Mouse (Mus musculus): ENCODE data around the gene Ezh1. TPM values are rescaled to one million over a fixed set of nuclear protein-coding genes. Genes with fewer than 3 reads are reported as not detected.

Ezh1 gene
- total and polyA plus RNA-seq, 2 experiments from 2014 or later = 22.5 to 25.6 TPM

DNA sequence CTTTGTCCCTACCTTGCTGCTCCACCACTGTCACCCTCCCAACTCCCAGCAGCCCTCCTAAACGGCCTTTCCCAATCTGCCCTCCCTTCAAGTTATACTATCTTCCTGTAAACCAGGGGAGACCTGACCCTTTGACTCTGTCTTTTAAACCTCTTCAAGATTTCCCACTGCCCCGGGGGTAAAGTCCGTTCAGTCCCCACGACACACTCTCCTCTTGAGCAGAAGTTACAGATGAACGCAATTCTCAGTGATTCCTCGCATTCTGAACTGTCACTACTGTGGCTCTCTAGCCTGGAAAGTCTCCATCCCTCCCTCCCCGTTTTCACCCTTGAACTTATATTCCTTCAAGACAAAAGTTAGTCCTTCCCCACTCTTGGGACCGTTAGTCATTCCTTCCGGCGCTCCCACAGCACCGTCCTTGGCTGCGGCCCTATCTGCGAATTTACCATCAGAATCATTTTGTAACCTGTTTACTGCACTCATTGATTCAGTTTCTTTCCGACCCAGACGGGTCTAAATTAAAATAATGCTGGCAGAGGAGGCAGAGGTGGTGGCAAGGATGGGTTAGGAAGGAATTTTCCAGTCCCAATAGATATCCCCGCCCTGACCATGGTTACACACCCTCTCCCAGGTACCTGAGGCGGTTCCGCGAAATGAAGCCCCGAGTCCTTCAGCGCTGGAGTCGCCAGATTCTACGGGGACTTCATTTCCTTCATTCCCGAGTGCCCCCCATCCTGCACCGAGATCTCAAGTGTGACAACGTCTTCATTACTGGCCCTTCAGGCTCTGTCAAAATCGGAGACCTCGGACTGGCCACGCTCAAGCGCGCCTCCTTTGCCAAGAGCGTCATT lies 37.1 kb upstream of the Ezh1 start:
- DNase-seq (no peak), ATAC-seq (no peak)
- peaks cover 9% of the 10 kb centered on the region; the same call in 1 of the 2 replicates for H3K4me1 ChIP-seq (ENCODE audit: insufficient read depth)
- no peak overlapping the region for H3K4me3 ChIP-seq (ENCODE audit: low read depth, low read length)
- H3K9me3 ChIP-seq (ENCODE audit: low read length) = no peaks in the 10 kb centered on the region
- no peak overlapping the region for H3K4me2 ChIP-seq (ENCODE audit: low read depth)
- no peaks in the 10 kb centered on the region for H3K36me3 ChIP-seq (ENCODE audit: insufficient read depth)
- H3K9ac ChIP-seq = no peak overlapping the region
- 3% methylated on average over 32 of the region's 32 CpGs for WGBS
- no peak for TF ChIP-seq CTCF (IDR thresholded peaks at IDR 0.05; ENCODE audit: low read depth)
- H3K27me3 ChIP-seq (ENCODE audit: insufficient read depth, low read length) = peaks cover 38% of the 10 kb centered on the region
- H3K27ac ChIP-seq (ENCODE audit: low read depth, low read length) = no peak overlapping the region

GRCm38 (mm10) chr11:101262272-101262967 lies 36.2 kb upstream of the Ezh1 start:
- Histone ChIP-seq H3K27ac (ENCODE audit: low read depth, low read length) (no peak overlapping the region), H3K9me3 (ENCODE audit: low read length) (no peaks in the 10 kb centered on the region), H3K36me3 (ENCODE audit: insufficient read depth) (no peaks in the 10 kb centered on the region), H3K9ac (no peak overlapping the region), H3K4me1 (ENCODE audit: insufficient read depth) (peaks cover 9% of the 10 kb centered on the region; the same call in 1 of the 2 replicates), H3K27me3 (ENCODE audit: insufficient read depth, low read length) (peaks cover 38% of the 10 kb centered on the region), H3K4me2 (ENCODE audit: low read depth) (no peak overlapping the region), H3K4me3 (ENCODE audit: low read depth, low read length) (no peak overlapping the region)
- no peak for TF ChIP-seq CTCF (IDR thresholded peaks at IDR 0.05; ENCODE audit: low read depth)
- ATAC-seq (no peak), DNase-seq (no peak)
- 2% methylated on average over 24 of the region's 24 CpGs for WGBS

GRCm38 (mm10) chr11:101260826-101261380 lies 34.6 kb upstream of the Ezh1 start:
- Histone ChIP-seq H3K4me1 (ENCODE audit: insufficient read depth) (peaks cover 9% of the 10 kb centered on the region; the same call in 1 of the 2 replicates), H3K36me3 (ENCODE audit: insufficient read depth) (no peaks in the 10 kb centered on the region; the same call in 1 of the 2 replicates), H3K9ac (peak overlapping the region; percentile 47), H3K27me3 (ENCODE audit: insufficient read depth, low read length) (peaks cover 31% of the 10 kb centered on the region), H3K27ac (ENCODE audit: low read depth, low read length) (no peak overlapping the region), H3K4me3 (ENCODE audit: low read depth, low read length) (peak overlapping the region; percentile 35), H3K4me2 (ENCODE audit: low read depth) (peak overlapping the region; percentile 91), H3K9me3 (ENCODE audit: low read length) (no peaks in the 10 kb centered on the region)
- 3% methylated on average over 30 of the region's 30 CpGs for WGBS
- ATAC-seq (peak; percentile 32; the same call in 1 of the 2 replicates), DNase-seq (no peak)
- no peak for TF ChIP-seq CTCF (IDR thresholded peaks at IDR 0.05; ENCODE audit: low read depth)

GRCm38 (mm10) chr11:101259948-101260825 lies 33.9 kb upstream of the Ezh1 start, which contains the start of gene Wnk4:
TSS of gene Wnk4 (plus strand) at chr11:101260567.
- 4% methylated on average over 43 of the region's 43 CpGs for WGBS
- H3K4me3 ChIP-seq (ENCODE audit: low read depth, low read length) = peak within 1 kb of the TSS; percentile 35
- H3K9ac ChIP-seq = peak within 1 kb of the TSS; percentile 47
- no peaks in the 10 kb centered on the region; the same call in 1 of the 2 replicates for H3K36me3 ChIP-seq (ENCODE audit: insufficient read depth)
- peaks cover 26% of the 10 kb centered on the region for H3K27me3 ChIP-seq (ENCODE audit: insufficient read depth, low read length)
- peak within 1 kb of the TSS; percentile 91 for H3K4me2 ChIP-seq (ENCODE audit: low read depth)
- DNase-seq = no peak
- ATAC-seq = peak; percentile 60
- no peak within 1 kb of the TSS for H3K27ac ChIP-seq (ENCODE audit: low read depth, low read length)
- peaks cover 7% of the 10 kb centered on the region; the same call in 1 of the 2 replicates for H3K4me1 ChIP-seq (ENCODE audit: insufficient read depth)
- TF ChIP-seq CTCF (IDR thresholded peaks at IDR 0.05; ENCODE audit: low read depth) = no peak
- no peaks in the 10 kb centered on the region for H3K9me3 ChIP-seq (ENCODE audit: low read length)

- 46% methylated on average over 6 of the region's 6 CpGs for WGBS
Observed at GRCm38 (mm10) chr11:101259261-101259712, 33.0 kb upstream of the Ezh1 start.

More at GRCm38 (mm10) chr11:101259261-101259712, 33.0 kb upstream of the Ezh1 start:
- Histone ChIP-seq H3K27ac (ENCODE audit: low read depth, low read length) (no peak overlapping the region), H3K36me3 (ENCODE audit: insufficient read depth) (no peaks in the 10 kb centered on the region; the same call in 1 of the 2 replicates), H3K9ac (no peak overlapping the region), H3K4me1 (ENCODE audit: insufficient read depth) (peaks cover 8% of the 10 kb centered on the region; the same call in 1 of the 2 replicates), H3K4me3 (ENCODE audit: low read depth, low read length) (no peak overlapping the region), H3K9me3 (ENCODE audit: low read length) (no peaks in the 10 kb centered on the region), H3K27me3 (ENCODE audit: insufficient read depth, low read length) (peaks cover 19% of the 10 kb centered on the region), H3K4me2 (ENCODE audit: low read depth) (no peak overlapping the region)
- no peak for TF ChIP-seq CTCF (IDR thresholded peaks at IDR 0.05; ENCODE audit: low read depth)
- ATAC-seq (no peak), DNase-seq (no peak)
